In the genomic region with DNA sequence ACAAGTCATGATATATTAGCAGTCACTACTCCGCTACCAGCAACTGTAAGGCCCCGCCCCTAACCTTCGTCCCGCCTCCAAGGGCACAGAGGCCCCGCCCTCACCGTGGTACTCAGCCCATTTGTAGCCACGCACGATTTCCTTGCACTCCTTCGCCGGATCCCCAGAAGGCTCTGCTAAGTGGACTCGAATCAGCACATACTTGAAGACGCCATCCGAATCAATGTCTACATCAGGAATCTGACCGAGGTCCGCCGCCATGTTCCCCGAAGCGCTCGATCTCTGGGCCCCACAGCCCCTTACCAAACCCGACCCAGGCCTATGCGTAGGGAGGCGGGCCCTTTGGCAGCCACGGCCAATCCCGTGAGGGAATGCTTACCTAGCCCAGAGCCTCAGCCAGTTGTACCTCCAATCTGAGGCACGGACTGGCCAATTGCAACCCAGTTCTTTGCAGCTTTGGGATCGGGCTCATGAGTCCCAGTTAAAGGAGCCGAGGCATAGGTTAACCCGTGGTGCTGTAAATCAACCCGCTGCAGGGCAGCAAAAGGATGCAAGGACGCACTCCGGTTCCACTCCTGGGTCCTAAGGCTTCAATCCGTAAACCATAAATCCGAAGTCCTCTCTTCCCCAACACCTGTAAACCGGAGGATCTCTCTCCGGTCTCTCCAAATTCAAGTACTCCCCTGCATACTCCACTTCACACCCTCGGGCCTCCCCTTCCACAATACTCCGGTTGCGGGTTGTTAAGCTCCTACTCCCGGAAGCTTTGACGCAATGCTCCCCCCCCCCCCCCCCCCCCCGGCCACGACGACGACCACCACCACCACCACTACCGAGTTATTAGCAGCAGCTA, we compare ENCODE assay signal across 8 mouse cellular contexts. TPM values are rescaled to one million over a fixed set of nuclear protein-coding genes. Genes with fewer than 3 reads are reported as not detected.
DNase-seq lines count a peak whose midpoint lies in the region; ATAC-seq and TF ChIP-seq lines count a peak whose summit lies in the region.

A gene (minus strand): TSS at position 267 of the 853 bp plus-strand sequence.
A gene (minus strand): TSS at position 646 of the 853 bp plus-strand sequence.

- DNase-seq in c-Kit-positive CD71-positive TER-119-positive erythroid progenitor cells, embryonic 14.5 days (ENCODE audit: low spot score): peak; percentile 93
- DNase-seq in heart, postnatal 0 days (ENCODE audit: low spot score): peak; percentile 98
- peak; percentile 97 for DNase-seq in kidney, postnatal 4 days

- TF ChIP-seq POLR2A in testis, adult 2 months (IDR thresholded peaks at IDR 0.05; ENCODE audit: control insufficient read depth, low read depth, low read length): peak; percentile 76

- H3K9me3 ChIP-seq in E14TG2a.4 (ENCODE audit: low read length): no peaks in the 10 kb centered on the region
- H3K9me3 ChIP-seq in forebrain, embryonic 12.5 days: no peaks in the 10 kb centered on the region
- H3K9me3 ChIP-seq in heart, postnatal 0 days (replicated peaks; ENCODE audit: control insufficient read depth, low read length): no peaks in the 10 kb centered on the region
- H3K9me3 ChIP-seq in liver, embryonic 16.5 days (replicated peaks; ENCODE audit: control insufficient read depth, low read length): no peaks in the 10 kb centered on the region
- no peaks in the 10 kb centered on the region for H3K9me3 ChIP-seq in neural tube, embryonic 13.5 days

- peaks cover 45% of the 10 kb centered on the region for H3K27me3 ChIP-seq in E14TG2a.4 (ENCODE audit: insufficient read depth, low read length)
- peaks cover 43% of the 10 kb centered on the region for H3K27me3 ChIP-seq in forebrain, embryonic 12.5 days
- H3K27me3 ChIP-seq in heart, postnatal 0 days (ENCODE audit: control insufficient read depth, insufficient read depth, low read length): peaks cover 40% of the 10 kb centered on the region
- peaks cover 43% of the 10 kb centered on the region for H3K27me3 ChIP-seq in liver, embryonic 16.5 days (ENCODE audit: control insufficient read depth, insufficient read depth, low read depth, low read length)
- H3K27me3 ChIP-seq in neural tube, embryonic 13.5 days: peaks cover 42% of the 10 kb centered on the region
- no peaks in the 10 kb centered on the region for H3K27me3 ChIP-seq in testis, adult 2 months (ENCODE audit: control insufficient read depth, insufficient read depth, low read length)

- peak; percentile 17; the same call in 1 of the 2 replicates for TF ChIP-seq EP300 in heart, postnatal 0 days (IDR thresholded peaks at IDR 0.05; ENCODE audit: low read depth)

- H3K4me1 ChIP-seq in E14TG2a.4 (replicated peaks; ENCODE audit: low read depth, low read length): peaks cover 53% of the 10 kb centered on the region
- peaks cover 53% of the 10 kb centered on the region for H3K4me1 ChIP-seq in forebrain, embryonic 12.5 days
- peaks cover 25% of the 10 kb centered on the region for H3K4me1 ChIP-seq in heart, postnatal 0 days (ENCODE audit: control insufficient read depth, insufficient read depth)
- peaks cover 37% of the 10 kb centered on the region for H3K4me1 ChIP-seq in liver, embryonic 16.5 days (ENCODE audit: control insufficient read depth, low read depth, low read length)
- H3K4me1 ChIP-seq in neural tube, embryonic 13.5 days (replicated peaks): peaks cover 60% of the 10 kb centered on the region
- peaks cover 50% of the 10 kb centered on the region for H3K4me1 ChIP-seq in testis, adult 2 months (ENCODE audit: control insufficient read depth, insufficient read depth, low read length)

- H3K27ac ChIP-seq in forebrain, embryonic 12.5 days: peak within 1 kb of the TSS; percentile 85
- peak within 1 kb of the TSS; percentile 81 for H3K27ac ChIP-seq in heart, postnatal 0 days (ENCODE audit: low read depth)
- H3K27ac ChIP-seq in liver, embryonic 16.5 days (ENCODE audit: low read length): peak within 1 kb of the TSS; percentile 81
- H3K27ac ChIP-seq in neural tube, embryonic 13.5 days (replicated peaks): peak within 1 kb of the TSS; percentile 91
- H3K27ac ChIP-seq in testis, adult 2 months (ENCODE audit: control insufficient read depth, insufficient read depth, low read depth, low read length): peak within 1 kb of the TSS; percentile 45

- ATAC-seq in forebrain, embryonic 12.5 days (ENCODE audit: low FRiP score): peak; percentile 98
- peak; percentile 97 for ATAC-seq in heart, postnatal 0 days (ENCODE audit: insufficient read depth, low read depth)
- peak; percentile 95 for ATAC-seq in liver, embryonic 16.5 days (ENCODE audit: low read depth)
- ATAC-seq in neural tube, embryonic 13.5 days (ENCODE audit: low read depth): peak; percentile 98

- peak within 1 kb of the TSS; percentile 84 for H3K4me3 ChIP-seq in E14TG2a.4 (replicated peaks; ENCODE audit: low read length)
- H3K4me3 ChIP-seq in forebrain, embryonic 12.5 days (replicated peaks): peak within 1 kb of the TSS; percentile 61
- peak within 1 kb of the TSS; percentile 61 for H3K4me3 ChIP-seq in heart, postnatal 0 days (ENCODE audit: low read depth, low read length)
- H3K4me3 ChIP-seq in liver, embryonic 16.5 days (ENCODE audit: low read depth, low read length): peak within 1 kb of the TSS; percentile 72
- peak within 1 kb of the TSS; percentile 61 for H3K4me3 ChIP-seq in neural tube, embryonic 13.5 days
- H3K4me3 ChIP-seq in testis, adult 2 months (ENCODE audit: control insufficient read depth, low read depth, low read length): peak within 1 kb of the TSS; percentile 80

- peak within 1 kb of the TSS; percentile 65 for H3K9ac ChIP-seq in forebrain, embryonic 12.5 days
- H3K9ac ChIP-seq in heart, postnatal 0 days (replicated peaks; ENCODE audit: low read depth, low read length): peak within 1 kb of the TSS; percentile 57
- H3K9ac ChIP-seq in liver, embryonic 16.5 days (ENCODE audit: low read depth, low read length): peak within 1 kb of the TSS; percentile 65
- peak within 1 kb of the TSS; percentile 78 for H3K9ac ChIP-seq in neural tube, embryonic 13.5 days

- under 1% methylated on average over 42 of the region's 45 CpGs for WGBS in forebrain, embryonic 12.5 days
- under 1% methylated on average over 42 of the region's 45 CpGs for WGBS in heart, postnatal 0 days
- under 1% methylated on average over 42 of the region's 45 CpGs for WGBS in liver, embryonic 16.5 days (ENCODE audit: insufficient replicate concordance)
- under 1% methylated on average over 43 of the region's 45 CpGs for WGBS in neural tube, embryonic 13.5 days

- no peak for TF ChIP-seq CTCF in E14TG2a.4 (conservative IDR thresholded peaks at IDR 0.05; ENCODE audit: low read length)
- TF ChIP-seq CTCF in heart, postnatal 0 days (IDR thresholded peaks at IDR 0.05; ENCODE audit: low read depth): no peak
- no peak for TF ChIP-seq CTCF in testis, adult 2 months (IDR thresholded peaks at IDR 0.05; ENCODE audit: control insufficient read depth, insufficient read depth, insufficient replicate concordance, low read depth, low read length)

- H3K36me3 ChIP-seq in E14TG2a.4 (ENCODE audit: insufficient read depth, low read length): peaks cover 34% of the 10 kb centered on the region
- H3K36me3 ChIP-seq in forebrain, embryonic 12.5 days (replicated peaks): peaks cover 21% of the 10 kb centered on the region
- 0 out of 2 replicates have a peak, but pooled peaks cover 6% of the 10 kb centered on the region for H3K36me3 ChIP-seq in heart, postnatal 0 days (replicated peaks; ENCODE audit: control insufficient read depth, insufficient read depth, low read length)
- no peaks in the 10 kb centered on the region for H3K36me3 ChIP-seq in liver, embryonic 16.5 days (ENCODE audit: control insufficient read depth, insufficient read depth)
- H3K36me3 ChIP-seq in neural tube, embryonic 13.5 days: peaks cover 34% of the 10 kb centered on the region
- no peaks in the 10 kb centered on the region for H3K36me3 ChIP-seq in testis, adult 2 months (ENCODE audit: control insufficient read depth, insufficient read depth, low read length)

- peak within 1 kb of the TSS; percentile 74 for H3K4me2 ChIP-seq in forebrain, embryonic 12.5 days
- peak within 1 kb of the TSS; percentile 88 for H3K4me2 ChIP-seq in heart, postnatal 0 days (ENCODE audit: low read depth, low read length)
- peak within 1 kb of the TSS; percentile 88 for H3K4me2 ChIP-seq in liver, embryonic 16.5 days (ENCODE audit: low read depth, low read length)
- H3K4me2 ChIP-seq in neural tube, embryonic 13.5 days: peak within 1 kb of the TSS; percentile 96

RNA-seq across cellular contexts. Expression of the first gene that starts in this region (rescaled TPM):
- 5.2 and 5.9 TPM in 2 replicates for polyA plus RNA-seq in forebrain, embryonic 12.5 days (2016; fragmentation: Nextera tagmentation; extraction: Ambion mirVana)
- 1.7 and 2.0 TPM in 2 replicates for total RNA-seq in heart, postnatal 0 days (2014; rRNA removed; ENCODE audit: low replicate concordance)
- polyA plus RNA-seq in heart, postnatal 0 days (2015; fragmentation: Nextera tagmentation; extraction: Ambion mirVana): 0.14 and 1.6 TPM in 2 replicates
- polyA plus RNA-seq in liver, embryonic 16.5 days (2015; fragmentation: Nextera tagmentation; extraction: Ambion mirVana): 2.9 and 7.2 TPM in 2 replicates
- 2.5 and 3.4 TPM in 2 replicates for polyA plus RNA-seq in neural tube, embryonic 13.5 days (2015; fragmentation: Nextera tagmentation; extraction: Ambion mirVana)
- 1.7 and 8.5 TPM in 2 replicates for polyA plus RNA-seq in testis, adult 2 months (2012; rRNA removed)

RNA-seq across cellular contexts. Expression of the second gene that starts in this region (rescaled TPM):
- 154 and 158 TPM in 2 replicates for polyA plus RNA-seq in forebrain, embryonic 12.5 days (2016; fragmentation: Nextera tagmentation; extraction: Ambion mirVana)
- total RNA-seq in heart, postnatal 0 days (2014; rRNA removed; ENCODE audit: low replicate concordance): 37.9 and 43.3 TPM in 2 replicates
- polyA plus RNA-seq in heart, postnatal 0 days (2015; fragmentation: Nextera tagmentation; extraction: Ambion mirVana): 248 and 255 TPM in 2 replicates
- polyA plus RNA-seq in liver, embryonic 16.5 days (2015; fragmentation: Nextera tagmentation; extraction: Ambion mirVana): 31.2 and 34.4 TPM in 2 replicates
- 180 and 188 TPM in 2 replicates for polyA plus RNA-seq in neural tube, embryonic 13.5 days (2015; fragmentation: Nextera tagmentation; extraction: Ambion mirVana)
- 102 and 112 TPM in 2 replicates for polyA plus RNA-seq in testis, adult 2 months (2012; rRNA removed)

Comparison
In these comparisons a context has a peak if more than half of its experiments do, and no peak if none do; other contexts are left out.
1. Peak in every context shown above with its lines: DNase-seq, ATAC-seq, H3K4me3 ChIP-seq and H3K27ac ChIP-seq.